Mouse (Mus musculus) erythroblast, adult 5-6 weeks (primary cell): ENCODE results near the gene Dhfr. TPM values are rescaled to one million over a fixed set of nuclear protein-coding genes. Genes with fewer than 3 reads are reported as not detected.

Experiments
- ATAC-seq: replicated peaks from 2 replicates; pipeline ENCODE4 v1.8.0; 2016; ENCODE audit warnings: moderate number of reproducible peaks, mild to moderate bottlenecking, moderate TSS enrichment, inconsistent platforms; ENCODE audit not compliant: poor library complexity, low FRiP score, severe bottlenecking
- total RNA-seq, 2 experiments: library from RNA; stranded (forward) in 1 of 2; stranded (reverse) in 1 of 2; fragments of 150-400 nt in 1 of 2; fragments of 200-764, 138-1000 nt in 1 of 2; gene quantifications; 2 replicates each; pipeline versions ENCODE4 v1.2.3 to v1.2.4; 2015 to 2017; ENCODE audit warnings: low replicate concordance in 2 of 2

The Dhfr gene
- total RNA-seq (2015; ENCODE audit: low replicate concordance) (6.1 and 8.8 TPM in 2 replicates), total RNA-seq (2017; ENCODE audit: low replicate concordance) (7.1 TPM in 2 replicates)

- ATAC-seq = peak; percentile 92
These were observed at the start of gene Dhfr, which contains the start of gene Msh3 for GRCm38 (mm10) chr13:92354456-92355271. Dhfr (plus strand) TSS chr13:92354726. Msh3 (minus strand) TSS chr13:92355003.

GRCm38 (mm10) chr13:92305680-92306079 lies 48.8 kb upstream of the Dhfr start, which contains the start of gene Gm20379:
Gm20379 (plus strand) TSS chr13:92305980.
- no peak for ATAC-seq

GRCm38 (mm10) chr13:92314613-92315012 lies 39.9 kb upstream of the Dhfr start:
- no peak for ATAC-seq

- no peak for ATAC-seq
These were observed 33.8 kb upstream of the Dhfr start for GRCm38 (mm10) chr13:92320770-92321169.

GRCm38 (mm10) chr13:92326030-92326429 lies 28.5 kb upstream of the Dhfr start:
- no peak for ATAC-seq

- ATAC-seq = no peak
These were observed 26.5 kb upstream of the Dhfr start for GRCm38 (mm10) chr13:92328000-92328399.

GRCm38 (mm10) chr13:92330621-92331020 lies 23.9 kb upstream of the Dhfr start:
- no peak for ATAC-seq

- ATAC-seq = no peak
These were observed 22.2 kb upstream of the Dhfr start for GRCm38 (mm10) chr13:92332103-92332879.

- ATAC-seq = no peak
These were observed 17.7 kb upstream of the Dhfr start for GRCm38 (mm10) chr13:92336857-92337256.

- no peak for ATAC-seq
These were observed 16.6 kb upstream of the Dhfr start for GRCm38 (mm10) chr13:92337773-92338462.

- ATAC-seq = no peak
These were observed 14.7 kb upstream of the Dhfr start for GRCm38 (mm10) chr13:92339787-92340186.

GRCm38 (mm10) chr13:92344033-92344432 lies 10.5 kb upstream of the Dhfr start:
- no peak for ATAC-seq

- no peak for ATAC-seq
These were observed 8.2 kb upstream of the Dhfr start for GRCm38 (mm10) chr13:92346338-92346737.

GRCm38 (mm10) chr13:92351100-92351499 lies 3.4 kb upstream of the Dhfr start:
- ATAC-seq = no peak

GRCm38 (mm10) chr13:92353956-92354355 lies 570 bp upstream of the Dhfr start:
- no peak for ATAC-seq

GRCm38 (mm10) chr13:92355272-92355643 lies 732 bp downstream of the Dhfr start:
- ATAC-seq = peak; percentile 62

GRCm38 (mm10) chr13:92356376-92356775 lies 1.9 kb downstream of the Dhfr start:
- no peak for ATAC-seq

GRCm38 (mm10) chr13:92357644-92358043 lies 3.1 kb downstream of the Dhfr start:
- no peak for ATAC-seq

GRCm38 (mm10) chr13:92361609-92362008 lies 7.1 kb downstream of the Dhfr start:
- no peak for ATAC-seq

- no peak for ATAC-seq
These were observed 10.8 kb downstream of the Dhfr start for GRCm38 (mm10) chr13:92365312-92365711.
